Mouse (Mus musculus) heart, embryonic 15.5 days (tissue): ENCODE results near the gene Npnt. TPM values are rescaled to one million over a fixed set of nuclear protein-coding genes. Genes with fewer than 3 reads are reported as not detected.
A peak's percentile ranks its signal among the peaks of the same experiment; 100 is the strongest.

Experiments used
- ATAC-seq: fragments of 200-750 bp; cut with Nextera tagmentation; replicated peaks from 2 replicates; pipeline ENCODE4 v1.8.0; 2017; ENCODE audit warnings: low read depth, moderate TSS enrichment; ENCODE audit not compliant: insufficient number of reproducible peaks, insufficient read depth, low FRiP score
- H3K27ac ChIP-seq: fragments of 300-500 bp; sonication (generic); 2 replicates; pipeline ENCODE4 v1.5.1; 2015; ENCODE audit warnings: mild to moderate bottlenecking, inconsistent platforms
- H3K27me3 ChIP-seq: fragments of 300-500 bp; sonication (generic); 2 replicates; pipeline ENCODE4 v1.6.1; 2015; ENCODE audit warnings: inconsistent platforms
- H3K36me3 ChIP-seq: fragments of 300-500 bp; sonication (generic); 2 replicates; pipeline ENCODE4 v1.6.1; 2015; ENCODE audit warnings: mild to moderate bottlenecking, inconsistent platforms
- H3K4me1 ChIP-seq: fragments of 300-500 bp; sonication (generic); replicated peaks from 2 replicates; pipeline ENCODE4 v1.6.1; 2015; ENCODE audit warnings: inconsistent platforms
- H3K4me2 ChIP-seq: fragments of 300-500 bp; sonication (generic); 2 replicates; pipeline ENCODE4 v1.6.1; 2015; ENCODE audit warnings: inconsistent platforms, mild to moderate bottlenecking, moderate library complexity
- H3K4me3 ChIP-seq: fragments of 300-500 bp; sonication (generic); 2 replicates; pipeline ENCODE4 v1.5.1; 2015; ENCODE audit warnings: mild to moderate bottlenecking, inconsistent platforms
- H3K9ac ChIP-seq: fragments of 300-500 bp; sonication (generic); 2 replicates; pipeline ENCODE4 v1.6.1; 2015; ENCODE audit warnings: mild to moderate bottlenecking, inconsistent platforms
- H3K9me3 ChIP-seq: fragments of 300-500 bp; sonication (generic); replicated peaks from 2 replicates; pipeline ENCODE4 v1.6.1; 2016; ENCODE audit warnings: inconsistent platforms
- WGBS: fragments of 180-500 bp; shearing (Covaris S2); methylation state at CpG from one replicate; pipeline ENCODE4 v1.1.7; 2015; ENCODE audit warnings: mixed read lengths; 5-methylcytosine and 5-hydroxymethylcytosine counted together
- polyA plus RNA-seq: library from polyadenylated mRNA; unstranded; fragments of >200 nt; fragmentation: Nextera tagmentation; extraction: Ambion mirVana; gene quantifications from 2 replicates; pipeline ENCODE4 v1.2.1, GENCODE M21; 2015

Gene Npnt
- polyA plus RNA-seq, 1 experiment from 2014 or later, result 11.4 TPM

GRCm38 (mm10) chr3:132907506-132908203 lies 42.4 kb downstream of the Npnt start:
- no peak for ATAC-seq

DNA sequence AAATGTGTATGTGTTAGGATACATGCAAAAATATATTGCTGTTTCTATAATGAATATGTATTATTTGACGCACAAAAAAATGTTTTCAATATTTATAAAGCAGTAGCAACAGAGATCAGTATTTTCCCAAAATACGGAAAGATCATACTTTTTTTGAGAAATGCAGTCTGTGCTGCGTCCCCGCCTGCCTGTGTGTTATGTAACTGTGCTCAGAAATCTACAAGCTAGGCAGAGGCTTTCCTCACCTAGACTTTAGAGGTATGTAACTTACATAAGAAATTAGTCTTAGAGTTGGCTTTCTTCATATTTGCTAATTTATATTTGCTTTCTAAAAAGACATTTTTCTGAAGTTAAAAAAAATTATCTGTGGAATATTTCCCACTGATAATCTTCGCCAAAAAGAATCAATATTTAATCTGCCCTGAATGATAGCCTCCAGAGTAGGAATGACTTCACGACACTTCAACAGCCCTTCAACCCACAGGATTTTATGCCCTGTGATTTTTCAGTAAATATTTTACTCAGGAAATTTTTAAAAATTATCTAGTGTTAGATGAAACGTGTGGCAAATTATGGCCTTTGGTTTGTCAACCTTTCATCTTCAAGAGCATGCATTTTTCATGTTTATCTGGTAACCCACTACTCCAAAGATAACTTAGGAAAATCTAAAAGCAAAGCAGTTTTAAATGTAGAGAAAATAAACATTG lies 44.7 kb downstream of the Npnt start:
- H3K27me3 ChIP-seq, result no peaks in the 10 kb centered on the region
- H3K27ac ChIP-seq, result no peak overlapping the region
- WGBS, result 78% methylated on average over 7 of the region's 7 CpGs
- H3K9me3 ChIP-seq, result no peaks in the 10 kb centered on the region
- H3K4me3 ChIP-seq, result no peak overlapping the region
- H3K4me2 ChIP-seq, result no peak overlapping the region
- H3K4me1 ChIP-seq, result peaks cover 6% of the 10 kb centered on the region; the same call in 1 of the 2 replicates
- ATAC-seq, result no peak
- no peaks in the 10 kb centered on the region for H3K36me3 ChIP-seq
- no peak overlapping the region for H3K9ac ChIP-seq

More at GRCm38 (mm10) chr3:132907506-132908203, 42.4 kb downstream of the Npnt start:
- Histone ChIP-seq H3K4me3 (no peak overlapping the region), H3K27ac (no peak overlapping the region), H3K36me3 (no peaks in the 10 kb centered on the region), H3K27me3 (no peaks in the 10 kb centered on the region), H3K9ac (no peak overlapping the region), H3K4me2 (no peak overlapping the region), H3K4me1 (peaks cover 6% of the 10 kb centered on the region; the same call in 1 of the 2 replicates), H3K9me3 (no peaks in the 10 kb centered on the region)
- WGBS, result 88% methylated on average over 8 of the region's 8 CpGs

DNA sequence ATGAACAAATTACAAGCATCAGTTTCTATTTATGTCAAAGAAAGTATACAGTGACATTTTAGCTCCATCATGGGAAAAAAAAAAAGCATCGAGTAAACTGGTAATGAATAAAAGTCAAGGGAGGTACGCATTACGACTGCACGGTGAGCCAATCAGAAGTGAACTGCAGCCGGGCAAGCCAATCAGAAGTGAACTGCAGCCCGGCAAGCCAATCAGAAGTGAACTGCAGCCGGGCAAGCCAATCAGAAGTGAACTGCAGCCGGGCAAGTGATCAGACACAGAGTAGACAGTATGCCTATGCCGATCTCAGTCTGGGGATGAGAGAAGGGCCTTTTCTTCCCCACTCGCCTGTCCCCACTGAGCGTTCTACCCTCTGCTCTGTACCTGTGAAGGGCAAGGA lies 46.7 kb downstream of the Npnt start:
- Histone ChIP-seq H3K9ac (no peak overlapping the region), H3K36me3 (no peaks in the 10 kb centered on the region), H3K9me3 (no peaks in the 10 kb centered on the region), H3K27me3 (no peaks in the 10 kb centered on the region), H3K27ac (no peak overlapping the region), H3K4me2 (no peak overlapping the region), H3K4me1 (no peaks in the 10 kb centered on the region), H3K4me3 (no peak overlapping the region)
- 96% methylated on average over 11 of the region's 11 CpGs for WGBS
- no peak for ATAC-seq

DNA sequence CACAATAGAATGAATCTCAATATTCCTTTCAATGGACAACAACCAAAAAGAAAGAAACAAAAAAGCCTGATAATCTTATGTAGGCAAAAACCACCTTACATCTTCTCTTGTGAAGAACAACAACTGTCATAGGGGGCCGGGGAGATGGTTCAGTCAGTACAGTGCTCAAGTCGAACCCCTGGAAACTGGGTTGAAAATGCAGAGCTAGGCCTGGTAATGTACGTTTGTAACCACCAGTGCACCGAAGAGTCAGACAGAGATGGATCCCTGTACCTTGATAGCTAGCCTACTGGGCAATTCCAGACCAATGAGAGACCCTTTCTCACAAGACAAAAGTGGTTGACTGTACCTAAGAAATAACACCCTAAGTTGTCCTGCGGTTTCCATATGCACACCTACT lies 47.2 kb downstream of the Npnt start:
- no peaks in the 10 kb centered on the region for H3K9me3 ChIP-seq
- no peaks in the 10 kb centered on the region for H3K4me1 ChIP-seq
- ATAC-seq, result no peak
- H3K4me3 ChIP-seq, result no peak overlapping the region
- H3K27me3 ChIP-seq, result no peaks in the 10 kb centered on the region
- H3K9ac ChIP-seq, result no peak overlapping the region
- no peaks in the 10 kb centered on the region for H3K36me3 ChIP-seq
- 86% methylated on average over 5 of the region's 5 CpGs for WGBS
- H3K4me2 ChIP-seq, result no peak overlapping the region
- no peak overlapping the region for H3K27ac ChIP-seq

DNA sequence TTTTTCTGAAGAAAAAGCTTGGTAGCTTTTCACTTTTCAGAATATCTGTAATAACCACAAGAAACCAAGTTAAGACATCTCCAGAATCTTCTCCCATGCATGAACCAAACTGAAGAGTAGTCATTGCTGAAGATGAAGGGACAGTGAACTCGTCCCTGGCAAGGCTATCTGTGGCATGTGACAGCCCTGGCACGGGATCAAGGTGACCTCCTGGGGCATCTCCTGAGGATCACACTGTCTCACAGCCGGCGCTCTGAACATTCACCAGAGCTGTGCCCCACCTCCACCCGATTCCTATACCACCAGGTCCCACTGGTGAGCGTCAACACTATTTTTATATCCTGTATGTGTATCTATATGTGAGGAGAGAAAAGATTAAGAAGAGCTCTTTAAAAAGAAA lies 47.9 kb downstream of the Npnt start:
- Histone ChIP-seq H3K36me3 (no peaks in the 10 kb centered on the region), H3K9me3 (no peaks in the 10 kb centered on the region), H3K4me2 (no peak overlapping the region), H3K4me1 (no peaks in the 10 kb centered on the region), H3K27me3 (no peaks in the 10 kb centered on the region), H3K9ac (no peak overlapping the region), H3K4me3 (no peak overlapping the region), H3K27ac (no peak overlapping the region)
- ATAC-seq, result no peak
- WGBS, result 54% methylated on average over 6 of the region's 6 CpGs

DNA sequence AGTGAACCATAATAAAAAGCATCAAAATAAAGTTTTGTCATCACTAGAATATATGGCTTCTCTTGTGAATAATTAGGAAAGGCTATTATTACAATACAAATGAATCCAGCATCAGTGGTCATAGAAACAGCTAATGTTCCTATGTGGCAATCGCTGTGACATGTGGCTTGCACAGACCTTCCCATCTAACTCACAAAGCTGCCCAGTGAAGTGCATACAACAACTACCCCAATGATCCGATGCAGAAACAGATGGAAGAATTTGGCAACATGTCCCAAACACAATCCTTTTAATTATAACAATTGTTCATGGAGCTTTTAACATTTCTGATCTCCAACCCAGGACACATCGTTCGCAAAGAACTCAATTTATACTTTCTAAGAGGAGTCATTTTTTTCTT lies 52.2 kb downstream of the Npnt start:
- H3K36me3 ChIP-seq, result no peaks in the 10 kb centered on the region
- H3K4me2 ChIP-seq, result no peak overlapping the region
- 89% methylated on average over 4 of the region's 4 CpGs for WGBS
- no peak overlapping the region for H3K4me3 ChIP-seq
- H3K4me1 ChIP-seq, result peaks cover 7% of the 10 kb centered on the region; the same call in 1 of the 2 replicates
- H3K9me3 ChIP-seq, result no peaks in the 10 kb centered on the region
- H3K27me3 ChIP-seq, result no peaks in the 10 kb centered on the region
- no peak for ATAC-seq
- H3K9ac ChIP-seq, result no peak overlapping the region
- no peak overlapping the region for H3K27ac ChIP-seq

DNA sequence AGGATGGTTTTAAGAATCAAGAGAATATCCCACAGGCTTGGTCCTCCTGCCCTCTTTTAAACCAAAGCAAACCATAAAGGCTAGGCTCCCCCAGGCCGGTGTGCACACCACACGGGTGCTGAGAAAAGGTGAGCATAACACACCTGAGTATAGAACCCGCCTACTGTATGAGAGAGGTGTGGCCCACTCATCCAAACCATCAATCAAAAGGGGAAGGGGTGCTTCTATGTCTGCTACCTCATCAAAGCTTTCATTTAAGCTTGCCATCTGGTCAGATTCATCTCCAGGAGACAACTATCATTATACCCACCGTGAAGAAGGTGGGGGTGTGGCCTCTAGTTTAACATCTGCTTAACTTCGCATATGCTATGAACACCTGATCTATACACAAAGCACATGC lies 52.7 kb downstream of the Npnt start:
- ATAC-seq, result no peak
- WGBS, result 86% methylated on average over 5 of the region's 5 CpGs
- Histone ChIP-seq H3K9me3 (no peaks in the 10 kb centered on the region), H3K4me3 (no peak overlapping the region), H3K9ac (no peak overlapping the region), H3K4me1 (peaks cover 7% of the 10 kb centered on the region; the same call in 1 of the 2 replicates), H3K36me3 (no peaks in the 10 kb centered on the region), H3K27me3 (no peaks in the 10 kb centered on the region), H3K4me2 (no peak overlapping the region), H3K27ac (no peak overlapping the region)

DNA sequence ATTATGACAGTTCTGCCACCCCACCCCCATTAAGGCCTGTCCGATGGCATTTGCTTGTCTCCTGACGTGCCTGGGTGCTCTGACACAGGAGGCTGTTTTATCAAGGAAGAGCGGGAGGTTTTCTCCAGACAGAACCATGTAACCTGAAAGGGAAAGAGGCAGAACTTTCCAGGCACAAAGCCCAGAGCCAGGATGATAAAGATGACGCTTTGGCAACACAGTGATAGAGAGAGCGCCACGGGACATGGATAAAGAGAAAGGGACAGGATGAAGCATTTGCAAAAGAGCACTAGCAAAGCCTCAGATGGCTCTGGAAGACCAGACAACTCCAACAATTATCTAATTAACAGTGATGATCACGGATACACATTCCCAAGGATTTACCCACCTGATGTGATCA lies 56.0 kb downstream of the Npnt start:
- ATAC-seq, result no peak
- peak overlapping the region; percentile 37 for H3K4me2 ChIP-seq

GRCm38 (mm10) chr3:132893676-132894075 lies 56.4 kb downstream of the Npnt start:
- Histone ChIP-seq H3K27me3 (no peaks in the 10 kb centered on the region), H3K27ac (no peak overlapping the region)

More for the DNA sequence above, 56.0 kb downstream of the Npnt start:
- H3K9ac ChIP-seq, result no peak overlapping the region
- H3K4me3 ChIP-seq, result no peak overlapping the region
- H3K27me3 ChIP-seq, result no peaks in the 10 kb centered on the region
- H3K27ac ChIP-seq, result no peak overlapping the region
- peaks cover 7% of the 10 kb centered on the region; the same call in 1 of the 2 replicates for H3K4me1 ChIP-seq
- no peaks in the 10 kb centered on the region for H3K9me3 ChIP-seq
- no peaks in the 10 kb centered on the region for H3K36me3 ChIP-seq
- 33% methylated on average over 7 of the region's 7 CpGs for WGBS

DNA sequence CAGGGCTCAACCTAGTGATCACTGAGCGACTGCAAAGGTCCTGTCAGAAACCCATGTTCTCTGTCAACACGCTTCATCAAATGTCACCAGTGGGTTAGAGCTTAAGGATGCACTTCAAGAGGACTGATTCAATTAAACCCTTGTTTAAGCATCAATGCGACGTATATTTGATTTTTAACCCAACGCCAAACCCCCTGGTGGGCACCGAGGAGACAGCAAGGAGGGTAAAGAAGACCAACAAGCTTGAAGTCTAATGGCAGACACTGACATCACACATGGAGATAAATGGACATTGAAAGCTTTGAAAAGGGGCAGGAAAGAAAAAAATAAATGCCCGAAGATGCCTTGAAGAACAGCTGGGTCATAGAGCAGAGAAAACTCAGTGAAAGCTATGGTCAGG lies 57.0 kb downstream of the Npnt start:
- H3K4me2 ChIP-seq, result no peak overlapping the region
- no peak overlapping the region for H3K4me3 ChIP-seq
- 62% methylated on average over 7 of the region's 7 CpGs for WGBS
- peaks cover 7% of the 10 kb centered on the region; the same call in 1 of the 2 replicates for H3K4me1 ChIP-seq
- no peak for ATAC-seq
- H3K9me3 ChIP-seq, result no peaks in the 10 kb centered on the region
- H3K27ac ChIP-seq, result no peak overlapping the region
- no peaks in the 10 kb centered on the region for H3K27me3 ChIP-seq
- H3K9ac ChIP-seq, result no peak overlapping the region
- no peaks in the 10 kb centered on the region for H3K36me3 ChIP-seq

More at GRCm38 (mm10) chr3:132893676-132894075, 56.4 kb downstream of the Npnt start:
- Histone ChIP-seq H3K9ac (no peak overlapping the region), H3K36me3 (no peaks in the 10 kb centered on the region), H3K4me1 (peaks cover 7% of the 10 kb centered on the region; the same call in 1 of the 2 replicates), H3K4me3 (no peak overlapping the region), H3K9me3 (no peaks in the 10 kb centered on the region), H3K4me2 (peak overlapping the region; percentile 37)
- ATAC-seq, result no peak
- WGBS, result 71% methylated on average over 3 of the region's 3 CpGs

GRCm38 (mm10) chr3:132892481-132892880 lies 57.6 kb downstream of the Npnt start:
- no peaks in the 10 kb centered on the region for H3K36me3 ChIP-seq
- no peak overlapping the region for H3K4me2 ChIP-seq
- H3K9ac ChIP-seq, result no peak overlapping the region
- H3K4me3 ChIP-seq, result no peak overlapping the region
- H3K4me1 ChIP-seq, result peaks cover 7% of the 10 kb centered on the region; the same call in 1 of the 2 replicates
- H3K27me3 ChIP-seq, result no peaks in the 10 kb centered on the region
- WGBS, result 88% methylated on average over 7 of the region's 7 CpGs
- H3K9me3 ChIP-seq, result no peaks in the 10 kb centered on the region
- no peak overlapping the region for H3K27ac ChIP-seq
- no peak for ATAC-seq
